Mouse (Mus musculus): ENCODE measurements around the gene Fam78a.

GRCm38 (mm10) chr2:32059613-32060012 is 25.0 kb downstream of the Fam78a start:
- TF ChIP-seq CTCF (IDR thresholded peaks at IDR 0.05; ENCODE audit: low read depth) (no peak), EP300 (IDR thresholded peaks at IDR 0.05; ENCODE audit: low read depth) (no peak)

All from liver, postnatal 0 days (tissue).